Mouse (Mus musculus) fibroblast of lung, adult 2 months (primary cell): ENCODE results near the gene Apobr.

Experiments used
- DNase-seq: peaks from one replicate; pipeline ENCODE4 v3.0.0-alpha.2; 2011; ENCODE audit warnings: low read depth

Gene Apobr

GRCm38 (mm10) chr7:126601896-126602295 lies 17.2 kb downstream of the Apobr start:
- DNase-seq: no peak

GRCm38 (mm10) chr7:126602650-126603049 lies 17.9 kb downstream of the Apobr start:
- no peak for DNase-seq

GRCm38 (mm10) chr7:126606611-126607010 lies 21.9 kb downstream of the Apobr start:
- DNase-seq: no peak

- no peak for DNase-seq
These were observed 22.3 kb downstream of the Apobr start for GRCm38 (mm10) chr7:126607064-126607463.

GRCm38 (mm10) chr7:126607796-126608195 lies 23.1 kb downstream of the Apobr start:
- no peak for DNase-seq

GRCm38 (mm10) chr7:126612736-126613135 lies 28.0 kb downstream of the Apobr start:
- no peak for DNase-seq

- DNase-seq: no peak
These were observed 32.0 kb downstream of the Apobr start for GRCm38 (mm10) chr7:126616707-126617106.

- no peak for DNase-seq
These were observed 35.0 kb downstream of the Apobr start for GRCm38 (mm10) chr7:126619559-126620275.

GRCm38 (mm10) chr7:126621452-126622359 lies 37.0 kb downstream of the Apobr start:
- DNase-seq: no peak

- no peak for DNase-seq
These were observed 38.6 kb downstream of the Apobr start for GRCm38 (mm10) chr7:126623381-126623780.

GRCm38 (mm10) chr7:126624774-126625173 lies 40.0 kb downstream of the Apobr start:
- peak; percentile 68 for DNase-seq

- peak; percentile 98 for DNase-seq
These were observed 40.6 kb downstream of the Apobr start for GRCm38 (mm10) chr7:126625369-126625768.

- peak; percentile 78 for DNase-seq
These were observed 41.3 kb downstream of the Apobr start for GRCm38 (mm10) chr7:126625807-126626600.

- peak; percentile 96 for DNase-seq
These were observed 43.4 kb downstream of the Apobr start for GRCm38 (mm10) chr7:126628111-126628510.

- no peak for DNase-seq
These were observed 45.2 kb downstream of the Apobr start for GRCm38 (mm10) chr7:126629915-126630314.

GRCm38 (mm10) chr7:126630824-126631518 lies 46.2 kb downstream of the Apobr start, which contains the start of gene Nupr1:
Gene Nupr1 (minus strand): TSS chr7:126630861.
- DNase-seq: no peak

GRCm38 (mm10) chr7:126632478-126632877 lies 47.7 kb downstream of the Apobr start:
- DNase-seq: no peak

- DNase-seq: no peak
These were observed 50.6 kb downstream of the Apobr start for GRCm38 (mm10) chr7:126635375-126635774.

GRCm38 (mm10) chr7:126636733-126637520 lies 52.2 kb downstream of the Apobr start:
- DNase-seq: no peak
